Mouse (Mus musculus): Measurements from ENCODE around the gene Stat1.
A peak's percentile ranks its signal among the peaks of the same experiment; 100 is the strongest.

Gene Stat1

DNA sequence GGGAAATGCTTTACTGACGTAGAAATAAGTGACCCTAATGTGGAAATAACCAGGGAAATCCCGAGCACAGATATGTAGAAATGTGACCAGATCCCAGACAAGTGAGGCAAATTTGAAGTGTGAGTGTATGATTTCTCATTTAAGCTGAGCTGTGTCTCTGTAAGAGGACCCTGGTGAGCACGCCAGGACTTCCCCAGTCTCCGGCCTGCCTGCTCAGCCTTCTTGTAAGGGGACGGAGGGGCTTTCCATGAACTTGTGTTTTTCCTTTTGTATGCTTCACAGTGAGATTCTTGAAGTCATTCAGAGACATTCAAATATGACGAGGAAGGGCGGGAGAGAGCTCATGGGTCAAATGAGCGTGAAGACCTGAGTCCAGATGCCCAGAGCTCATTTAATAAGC, 14.0 kb downstream of the Stat1 start:
- DNase-seq: no peak

- no peak for DNase-seq
Observed at GRCm38 (mm10) chr1:52137292-52137691, 18.1 kb downstream of the Stat1 start.

DNA sequence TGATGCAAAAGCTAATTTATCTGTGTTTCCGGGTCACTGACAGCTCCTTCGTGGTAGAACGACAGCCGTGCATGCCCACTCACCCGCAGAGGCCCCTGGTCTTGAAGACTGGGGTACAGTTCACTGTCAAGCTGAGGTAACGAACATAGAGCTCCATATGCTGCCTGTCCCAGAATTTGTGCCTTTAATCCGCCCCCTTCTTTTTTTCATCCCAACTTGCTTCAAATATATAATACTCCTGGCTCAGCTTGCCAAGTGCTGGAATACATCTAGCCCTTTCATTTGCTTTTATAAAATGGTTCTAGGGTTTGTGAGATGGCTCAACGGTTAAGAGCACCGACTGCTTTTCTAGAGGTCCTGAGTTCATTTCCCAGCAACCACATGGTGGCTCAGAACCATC, 21.3 kb downstream of the Stat1 start:
- no peak for DNase-seq

DNA sequence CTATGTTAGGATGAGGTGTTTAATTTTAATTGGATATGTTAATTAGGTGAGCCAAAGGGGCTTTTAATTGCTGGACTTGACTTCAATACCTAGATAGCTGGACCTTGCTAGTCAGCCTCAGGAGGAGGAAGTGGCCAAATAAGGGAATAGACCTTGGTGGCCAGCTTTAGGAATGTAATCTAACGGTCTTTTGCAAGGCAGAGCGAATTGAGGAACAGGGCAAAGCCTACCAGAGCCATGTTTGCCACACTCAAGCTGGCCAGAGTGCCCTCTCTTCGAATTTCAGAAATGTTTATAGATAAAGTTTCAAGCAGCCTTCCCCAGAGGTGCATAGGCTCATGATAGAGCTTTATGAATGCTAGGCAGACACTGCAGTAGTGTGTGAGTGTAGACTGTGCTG, 22.2 kb downstream of the Stat1 start:
- no peak for DNase-seq

GRCm38 (mm10) chr1:52142117-52142516, 22.9 kb downstream of the Stat1 start:
- DNase-seq: no peak

DNA sequence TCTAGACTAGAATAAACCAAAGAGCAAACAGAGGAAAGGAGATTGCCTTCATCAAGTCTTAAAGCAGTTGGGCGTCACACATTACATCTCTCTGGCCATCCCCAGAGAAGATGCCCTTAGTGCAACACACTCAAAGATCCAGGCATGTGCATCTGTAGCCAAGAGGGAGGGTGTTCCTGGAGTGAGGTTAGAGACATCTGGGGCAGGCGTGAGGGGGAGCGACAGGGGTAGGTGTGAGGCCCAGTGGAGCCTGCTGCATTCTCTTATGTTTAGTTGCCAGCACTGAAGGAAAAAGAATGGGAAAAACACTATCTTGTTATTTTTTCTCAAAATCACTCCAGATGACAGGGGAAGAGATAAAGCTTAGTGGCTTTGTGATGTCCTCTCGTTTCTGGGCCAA, 24.0 kb downstream of the Stat1 start:
- no peak for DNase-seq

- no peak for DNase-seq
Observed at GRCm38 (mm10) chr1:52143596-52144156, 24.4 kb downstream of the Stat1 start.

DNA sequence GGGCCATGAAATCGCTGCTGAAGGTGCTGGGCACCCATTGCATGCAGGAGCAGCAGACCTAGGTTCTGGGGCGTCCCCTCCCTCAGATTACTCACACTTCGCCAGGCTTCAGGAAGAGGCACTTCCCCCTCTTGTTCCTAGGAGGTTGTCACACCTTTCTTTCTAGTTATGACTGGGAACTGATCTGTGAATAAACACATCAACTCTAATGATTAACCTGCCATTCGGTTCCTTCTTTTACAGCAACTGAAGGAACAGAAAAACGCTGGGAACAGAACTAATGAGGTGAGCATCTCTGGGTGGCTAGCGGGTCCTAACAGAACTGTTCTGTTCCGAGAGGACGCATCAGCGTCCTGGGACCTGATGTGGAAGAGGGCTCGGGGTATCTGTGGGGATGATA, 25.7 kb downstream of the Stat1 start:
- no peak for DNase-seq

DNA sequence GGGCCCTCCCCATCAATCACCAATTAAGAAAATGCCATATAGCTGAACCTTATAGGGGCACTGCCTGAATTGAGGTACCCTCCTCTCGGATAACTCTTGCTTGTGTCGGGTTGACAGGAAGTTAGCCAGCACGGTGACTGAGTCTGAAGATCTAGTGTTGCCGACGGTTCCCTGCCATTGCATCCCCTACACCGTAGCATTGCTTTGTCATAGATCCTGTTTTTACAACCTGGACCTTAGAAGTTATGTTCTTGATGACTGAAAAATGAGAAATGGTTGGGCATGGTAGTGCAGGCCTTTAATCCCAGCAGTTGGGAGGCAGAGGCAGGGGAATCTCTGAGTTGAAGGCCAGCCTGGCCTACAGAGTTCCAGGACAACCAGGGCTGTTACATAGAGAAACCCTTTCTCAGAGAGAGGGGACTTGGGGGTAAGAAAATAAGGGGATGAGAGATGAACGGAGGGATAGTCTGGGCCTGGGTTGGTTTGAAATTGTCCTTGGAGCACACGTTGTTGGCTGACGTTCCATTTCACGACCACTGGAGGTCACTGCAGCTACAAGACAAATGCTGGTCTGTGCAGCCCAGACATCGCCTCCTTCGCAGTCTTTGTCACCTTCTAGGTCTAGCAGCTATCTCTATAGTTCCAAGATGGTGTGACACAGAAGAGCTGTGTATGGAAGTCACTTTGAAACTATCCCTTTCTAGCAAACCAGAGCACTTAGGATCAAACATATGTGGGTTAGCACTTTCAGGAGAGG, 27.2 kb downstream of the Stat1 start:
- peak; percentile 60 for DNase-seq

DNA sequence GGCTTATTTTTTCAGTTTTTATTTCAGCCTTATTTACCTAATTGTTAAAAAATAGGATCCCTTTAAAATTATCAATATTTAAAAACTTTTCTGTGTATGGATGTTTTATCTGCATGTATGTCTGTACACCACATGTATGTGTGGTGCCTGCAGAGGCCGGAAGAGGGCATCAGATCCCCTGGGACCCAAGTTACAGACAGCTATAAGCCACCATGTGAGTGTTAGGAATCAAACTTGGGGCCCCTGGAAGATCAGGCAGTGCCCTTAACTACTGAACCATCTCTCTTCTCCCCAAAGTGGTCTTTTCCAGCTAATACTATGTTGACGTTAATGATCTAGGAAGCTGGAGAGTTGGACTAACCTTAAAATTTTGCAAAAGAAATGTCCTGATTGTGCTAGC, 28.2 kb downstream of the Stat1 start:
- no peak for DNase-seq

DNA sequence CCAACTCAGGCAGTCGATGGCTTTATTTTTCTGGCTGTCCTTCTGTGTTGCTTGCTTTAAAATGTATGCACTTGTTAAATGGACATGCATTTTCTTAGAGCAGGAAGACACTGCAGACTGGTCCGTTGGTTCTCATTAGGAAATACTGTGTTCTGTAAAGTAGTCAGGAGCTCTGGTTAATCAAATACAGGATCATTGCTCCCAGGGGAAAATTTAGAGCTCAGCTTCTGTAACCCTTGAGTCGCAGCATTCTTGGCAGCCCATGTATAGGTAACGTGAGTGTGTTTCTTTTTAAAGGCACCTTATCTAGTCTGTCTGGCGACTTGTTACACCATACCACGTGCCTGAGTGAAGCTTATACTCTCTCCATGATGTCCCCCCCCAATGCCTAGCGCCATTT, 28.9 kb downstream of the Stat1 start:
- no peak for DNase-seq

- no peak for DNase-seq
Observed at GRCm38 (mm10) chr1:52148696-52149095, 29.5 kb downstream of the Stat1 start.

DNA sequence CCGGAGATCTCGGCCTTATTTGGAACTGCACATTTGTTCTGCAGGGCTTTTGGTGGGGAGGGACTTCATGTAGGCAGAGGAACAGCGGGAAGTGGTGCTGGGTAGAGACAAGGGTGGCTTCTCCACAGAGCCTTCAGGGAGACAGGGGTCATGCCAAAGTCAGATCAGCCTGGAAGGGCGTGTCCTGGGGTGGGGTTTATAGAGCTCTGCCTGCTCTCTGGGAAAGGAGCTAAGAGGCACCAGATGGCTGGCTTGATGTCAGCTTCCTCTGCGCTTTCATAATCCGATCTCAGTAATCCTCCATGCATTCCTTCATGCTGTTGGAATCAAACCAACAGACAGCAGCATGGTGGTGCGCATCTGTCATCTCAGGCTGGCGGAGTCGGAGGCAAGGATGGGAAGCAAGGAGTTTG, 30.7 kb downstream of the Stat1 start:
- DNase-seq: no peak

GRCm38 (mm10) chr1:52150676-52151075, 31.4 kb downstream of the Stat1 start:
- no peak for DNase-seq

GRCm38 (mm10) chr1:52151166-52151565, 31.9 kb downstream of the Stat1 start:
- no peak for DNase-seq

DNA sequence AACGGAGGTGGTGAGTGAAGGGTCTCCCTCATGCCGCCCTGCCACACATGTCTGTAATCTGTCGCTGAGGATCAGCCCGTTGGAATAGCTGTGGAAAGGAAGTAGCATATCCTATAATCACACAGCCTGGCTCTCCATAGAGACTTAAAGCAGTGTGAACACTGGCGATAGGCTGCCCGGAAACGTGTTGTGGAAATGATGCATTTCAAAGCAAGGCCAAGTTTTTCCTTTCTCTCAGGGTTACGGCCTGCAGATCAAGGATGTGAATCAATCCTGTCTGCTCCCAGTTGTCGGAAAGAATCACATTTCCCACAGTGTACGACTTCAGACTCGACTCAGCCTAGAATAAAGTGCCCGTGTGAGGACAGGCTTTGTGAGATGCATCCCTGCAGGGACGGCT, 33.1 kb downstream of the Stat1 start:
- DNase-seq: no peak

- DNase-seq: no peak
Observed at GRCm38 (mm10) chr1:52152936-52153335, 33.7 kb downstream of the Stat1 start.

- no peak for DNase-seq
Observed at GRCm38 (mm10) chr1:52154890-52155289, 35.6 kb downstream of the Stat1 start.

GRCm38 (mm10) chr1:52156351-52156750, 37.1 kb downstream of the Stat1 start:
- no peak for DNase-seq

DNA sequence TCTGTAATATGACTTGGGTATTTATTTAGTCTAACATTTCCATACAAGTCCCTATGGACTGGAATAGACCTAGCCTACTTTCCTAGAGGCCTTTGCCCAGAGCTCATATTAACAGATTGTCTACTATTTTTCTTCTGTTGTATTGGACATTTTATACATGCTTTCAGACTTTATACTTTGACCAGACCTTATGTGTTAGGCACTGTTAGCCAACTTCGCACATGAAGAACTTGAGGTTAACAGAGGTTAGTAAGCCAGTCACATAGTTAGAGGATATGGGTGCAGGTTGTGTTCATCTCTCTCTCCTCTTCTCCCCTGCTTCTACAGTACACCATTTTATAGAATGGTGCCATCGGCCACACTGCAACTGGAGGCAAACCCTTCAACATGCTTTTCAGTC, 38.8 kb downstream of the Stat1 start:
- DNase-seq: no peak

GRCm38 (mm10) chr1:52158490-52159381, 39.5 kb downstream of the Stat1 start:
- no peak for DNase-seq

DNA sequence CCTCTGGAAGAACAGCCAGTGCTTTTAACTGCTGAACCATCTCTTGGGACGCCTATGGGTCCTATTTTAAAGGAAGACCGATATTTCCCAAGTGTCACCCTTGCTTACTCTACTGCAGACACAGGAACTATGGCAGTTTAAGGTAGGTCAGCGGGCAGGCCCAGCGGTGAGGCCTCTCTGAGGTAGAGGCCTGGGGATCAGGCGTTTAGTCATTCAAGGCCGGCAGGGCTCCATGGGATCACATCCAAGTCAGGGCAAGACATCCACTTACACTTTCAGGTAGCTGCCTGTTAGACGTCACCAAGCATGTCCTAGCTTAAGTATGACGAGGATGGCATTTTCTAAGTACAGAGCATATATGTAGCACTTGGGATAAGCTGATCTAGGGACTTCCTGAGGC, 41.9 kb downstream of the Stat1 start:
- DNase-seq: no peak

- DNase-seq: no peak
Observed at GRCm38 (mm10) chr1:52163707-52164457, 44.6 kb downstream of the Stat1 start.
